Mouse (Mus musculus): ENCODE measurements around the gene Eif2ak4.

DNA sequence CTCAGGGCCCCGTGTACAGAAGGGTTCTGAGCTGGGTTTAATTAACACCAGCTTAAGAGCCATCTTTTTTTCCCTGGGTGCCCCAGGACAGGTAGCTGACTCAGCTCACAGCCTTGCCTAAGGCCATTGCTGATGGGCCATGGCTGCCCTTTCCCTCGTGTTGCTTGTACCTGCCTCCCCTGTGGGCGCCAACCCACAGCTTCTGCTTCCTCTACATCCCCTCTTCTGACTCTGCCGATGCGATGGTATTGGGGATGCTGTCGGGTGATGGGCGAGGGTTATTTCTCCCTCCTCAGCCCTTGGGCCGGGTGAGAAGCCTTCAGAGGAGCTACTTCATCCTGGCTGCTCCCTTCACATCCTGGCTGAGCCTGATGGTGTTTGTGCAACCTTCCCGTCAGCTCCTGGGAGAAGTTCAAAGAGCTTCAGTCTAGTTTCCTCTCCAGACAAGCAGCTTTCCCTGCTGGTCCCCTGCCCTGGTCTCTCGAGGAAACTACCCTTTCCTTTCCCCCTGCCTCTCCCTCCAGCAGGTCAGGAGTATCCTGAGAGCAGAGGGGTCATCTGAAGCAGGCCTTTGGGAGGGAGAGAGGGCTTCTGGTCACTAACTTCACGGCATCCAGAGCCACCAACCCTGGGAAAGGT, 123.5 kb downstream of the Eif2ak4 start:
- TF ChIP-seq CTCF (IDR thresholded peaks at IDR 0.05; ENCODE audit: insufficient read depth, low read length) (no peak), POLR2A (IDR thresholded peaks at IDR 0.05; ENCODE audit: borderline replicate concordance, extremely low read depth, low read depth, low read length) (no peak)
